Comparison of ENCODE assay signal across 14 mouse cellular contexts in genomic region chr9:96785871-96786342, GRCm38 (mm10). TPM values are rescaled to one million over a fixed set of nuclear protein-coding genes. Genes with fewer than 3 reads are reported as not detected.
DNase-seq lines count a peak whose midpoint lies in the region; ATAC-seq lines count a peak whose summit lies in the region.
"Had no signal": no experiment of that assay in that cellular context is flagged by ENCODE, and none has a peak within 500 bp of the region (broad histone marks: within the 10 kb centered on the region; RNA-seq: fewer than 3 reads in every experiment).

No protein-coding gene starts in this region.

- H3K9ac ChIP-seq in intestine, embryonic 14.5 days (ENCODE audit: low read length): no peak overlapping the region
- H3K9ac ChIP-seq in kidney, embryonic 16.5 days (replicated peaks; ENCODE audit: low read length): no peak overlapping the region
- H3K9ac ChIP-seq: hindbrain, embryonic 12.5 days had no signal

- no peak overlapping the region for H3K4me3 ChIP-seq in intestine, embryonic 14.5 days (ENCODE audit: low read depth, low read length)
- no peak overlapping the region for H3K4me3 ChIP-seq in kidney, embryonic 16.5 days (ENCODE audit: low read length)
- no peak overlapping the region for H3K4me3 ChIP-seq in forebrain, embryonic 10.5 days
- H3K4me3 ChIP-seq: hindbrain, embryonic 12.5 days had no signal

- no peak overlapping the region for H3K4me2 ChIP-seq in intestine, embryonic 14.5 days (ENCODE audit: low read length)
- peak overlapping the region; percentile 22 for H3K4me2 ChIP-seq in kidney, embryonic 16.5 days (replicated peaks; ENCODE audit: low read depth, low read length)
- H3K4me2 ChIP-seq: hindbrain, embryonic 12.5 days had no signal

- H3K9me3 ChIP-seq in intestine, embryonic 14.5 days (ENCODE audit: control insufficient read depth, low read length): no peaks in the 10 kb centered on the region
- H3K9me3 ChIP-seq in kidney, embryonic 16.5 days (ENCODE audit: low read length): no peaks in the 10 kb centered on the region
- no peaks in the 10 kb centered on the region for H3K9me3 ChIP-seq in forebrain, embryonic 10.5 days
- H3K9me3 ChIP-seq: G1E; hindbrain, embryonic 12.5 days; megakaryocyte, embryonic 14.5 days had no signal

- H3K27me3 ChIP-seq in intestine, embryonic 14.5 days (replicated peaks; ENCODE audit: control insufficient read depth, insufficient read depth, low read length): no peaks in the 10 kb centered on the region
- no peaks in the 10 kb centered on the region for H3K27me3 ChIP-seq in kidney, embryonic 16.5 days (ENCODE audit: insufficient read depth, low read length)
- no peaks in the 10 kb centered on the region for H3K27me3 ChIP-seq in forebrain, embryonic 10.5 days (ENCODE audit: poor library complexity, severe bottlenecking)
- H3K27me3 ChIP-seq: hindbrain, embryonic 12.5 days had no signal

- H3K36me3 ChIP-seq in intestine, embryonic 14.5 days (ENCODE audit: control insufficient read depth, insufficient read depth, low read length): no peaks in the 10 kb centered on the region
- H3K36me3 ChIP-seq in kidney, embryonic 16.5 days (ENCODE audit: insufficient read depth, low read length): no peaks in the 10 kb centered on the region
- no peaks in the 10 kb centered on the region for H3K36me3 ChIP-seq in forebrain, embryonic 10.5 days (replicated peaks)
- H3K36me3 ChIP-seq: G1E; hindbrain, embryonic 12.5 days had no signal

- 14% methylated on average over 9 of the region's 9 CpGs for WGBS in intestine, embryonic 14.5 days
- WGBS in kidney, embryonic 16.5 days: 21% methylated on average over 9 of the region's 9 CpGs
- 79% methylated on average over 9 of the region's 9 CpGs for WGBS in forebrain, embryonic 10.5 days

- ATAC-seq in intestine, embryonic 14.5 days (replicated peaks; ENCODE audit: low FRiP score, low TSS enrichment, low read depth): no peak; the same call in 1 of the 2 replicates
- peak; percentile 77 for ATAC-seq in kidney, embryonic 16.5 days (ENCODE audit: low FRiP score, low TSS enrichment)

- H3K4me1 ChIP-seq in intestine, embryonic 14.5 days (replicated peaks; ENCODE audit: control insufficient read depth, insufficient read depth, low read length): peaks cover 12% of the 10 kb centered on the region
- peaks cover 33% of the 10 kb centered on the region for H3K4me1 ChIP-seq in kidney, embryonic 16.5 days (ENCODE audit: insufficient read depth, low read length)
- H3K4me1 ChIP-seq in forebrain, embryonic 10.5 days: peaks cover 8% of the 10 kb centered on the region; the same call in 1 of the 2 replicates

- H3K27ac ChIP-seq in intestine, embryonic 14.5 days (ENCODE audit: low read depth): no peak overlapping the region
- peak overlapping the region; percentile 85 for H3K27ac ChIP-seq in kidney, embryonic 16.5 days (ENCODE audit: low read length)
- no peak overlapping the region for H3K27ac ChIP-seq in forebrain, embryonic 10.5 days
- H3K27ac ChIP-seq: hindbrain, embryonic 12.5 days had no signal

- DNase-seq in embryo, embryonic 10.5 days (ENCODE audit: low spot score): peak; percentile 26
- DNase-seq in embryo, embryonic 9.5 days (ENCODE audit: extremely low spot score): no peak
- peak; percentile 21 for DNase-seq in A20 (ENCODE audit: low read depth, low spot score)
- peak; percentile 63 for DNase-seq in intestine, embryonic 14.5 days (ENCODE audit: low spot score)
- DNase-seq in thymus, postnatal 36 days: no peak
- DNase-seq in right cerebral cortex, postnatal 10 days (ENCODE audit: low spot score in 2 of 2): no peak
- DNase-seq in forebrain, embryonic 10.5 days (ENCODE audit: extremely low spot score, low spot score): no peak
- DNase-seq: cerebellum, adult 8-10 months; embryo, embryonic 11 days; liver had no signal

RNA-seq across cellular contexts. Expression of gene Zbtb38, which starts 33.3 kb away (rescaled TPM):
- 20.2 and 21.0 TPM in 2 replicates for polyA plus RNA-seq in intestine, embryonic 14.5 days (2014; fragmentation: Nextera tagmentation; extraction: Ambion mirVana)
- polyA plus RNA-seq in kidney, embryonic 16.5 days (2015; fragmentation: Nextera tagmentation; extraction: Ambion mirVana): 22.1 and 24.8 TPM in 2 replicates
- polyA plus RNA-seq in forebrain, embryonic 10.5 days (2016; fragmentation: Nextera tagmentation; extraction: Ambion mirVana): 9.0 and 9.4 TPM in 2 replicates

Comparison
In these comparisons a context has a peak if more than half of its experiments do, and no peak if none do; other contexts are left out.
1. DNase-seq: peak in embryo, embryonic 10.5 days (single experiment), A20 (single experiment) and intestine, embryonic 14.5 days (single experiment); none in embryo, embryonic 9.5 days (single experiment), thymus, postnatal 36 days (0 of 2), right cerebral cortex, postnatal 10 days (0 of 2) and forebrain, embryonic 10.5 days (single experiment).